Mouse (Mus musculus) gastrocnemius, adult 2 months (tissue): ENCODE measurements around the gene Cd69. TPM values are rescaled to one million over a fixed set of nuclear protein-coding genes. Genes with fewer than 3 reads are reported as not detected.

Source experiments
- DNase-seq: peaks from one replicate; pipeline ENCODE4 v3.0.0; 2022
- H3K27ac ChIP-seq: fragments of 200-600 bp; 2 replicates; pipeline ENCODE4 v1.8.1; 2022; ENCODE audit warnings: mild to moderate bottlenecking
- H3K4me3 ChIP-seq: fragments of 200-600 bp; 2 replicates; pipeline ENCODE4 v1.8.1; 2022; ENCODE audit warnings: mild to moderate bottlenecking, moderate library complexity
- CTCF ChIP-seq: fragments of 200-600 bp; IDR thresholded peaks from 2 replicates; pipeline ENCODE4 v1.8.1; 2022; ENCODE audit warnings: antibody characterized with exemption, mild to moderate bottlenecking, moderate library complexity
- intact Hi-C: fragments of 180-260 bp; cut with DNase I; formaldehyde crosslinking; loops from one replicate; pipeline ENCODE4 v1.15.1; 2025
- total RNA-seq, 2 experiments: library from RNA; stranded (reverse); gene quantifications; 2 replicates each; pipeline ENCODE4 v1.2.3; 2021

The Cd69 gene
- total RNA-seq, 2 experiments from 2014 or later, result not detected

DNA sequence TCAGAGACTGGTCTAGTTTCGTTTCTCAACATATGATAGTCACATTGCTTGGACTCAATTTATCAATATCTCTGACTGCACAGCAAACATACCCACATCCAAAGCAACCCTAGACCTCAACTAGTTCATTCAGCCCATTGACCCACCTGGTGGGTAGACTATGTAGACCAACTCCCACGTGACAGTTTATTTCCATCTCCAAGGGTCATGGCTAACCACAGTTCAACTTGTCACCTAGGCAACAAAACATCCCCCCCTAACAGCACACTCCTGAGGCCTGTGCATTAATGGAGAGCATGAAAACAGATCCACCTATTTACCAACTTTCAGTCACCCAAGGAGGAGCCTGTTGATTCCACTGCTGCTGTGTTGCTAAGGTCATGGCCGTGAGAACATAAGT is 1.6 kb downstream of the Cd69 start:
- DNase-seq, result no peak
- intact Hi-C loops, result no loop called here
- Histone ChIP-seq H3K4me3 (no peak overlapping the region), H3K27ac (no peak overlapping the region)
- no peak for TF ChIP-seq CTCF

- Histone ChIP-seq H3K4me3 (no peak overlapping the region), H3K27ac (no peak overlapping the region)
- no peak for DNase-seq
- TF ChIP-seq CTCF, result no peak
- intact Hi-C loops, result no loop called here
Observed at GRCm38 (mm10) chr6:129266438-129267022, 8.7 kb downstream of the Cd69 start.

GRCm38 (mm10) chr6:129265821-129266220 is 9.4 kb downstream of the Cd69 start:
- TF ChIP-seq CTCF, result no peak
- Histone ChIP-seq H3K27ac (no peak overlapping the region), H3K4me3 (no peak overlapping the region)
- intact Hi-C loops, result no loop called here
- no peak for DNase-seq

DNA sequence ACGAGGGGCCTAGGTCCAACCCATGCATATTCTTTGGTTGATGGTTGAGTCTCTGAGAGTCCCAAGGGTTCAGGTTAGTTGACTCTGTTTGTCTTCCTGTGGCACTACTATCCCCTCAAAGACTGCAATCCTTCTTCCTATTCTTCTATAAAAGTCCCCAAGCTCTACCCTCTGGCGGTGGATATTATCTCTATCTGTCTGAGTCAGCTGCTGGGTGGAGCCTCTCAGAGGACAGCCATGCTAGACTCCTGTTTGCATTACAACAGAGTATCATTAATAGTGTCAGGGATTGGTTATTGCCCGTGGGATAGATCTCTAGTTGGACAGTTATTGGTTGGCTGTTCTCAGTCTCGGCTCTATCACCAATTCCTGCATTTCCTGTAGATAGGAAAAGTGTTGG is 14.3 kb downstream of the Cd69 start:
- intact Hi-C loops, result no loop called here
- Histone ChIP-seq H3K27ac (no peak overlapping the region), H3K4me3 (no peak overlapping the region)
- DNase-seq, result no peak
- TF ChIP-seq CTCF, result no peak

DNA sequence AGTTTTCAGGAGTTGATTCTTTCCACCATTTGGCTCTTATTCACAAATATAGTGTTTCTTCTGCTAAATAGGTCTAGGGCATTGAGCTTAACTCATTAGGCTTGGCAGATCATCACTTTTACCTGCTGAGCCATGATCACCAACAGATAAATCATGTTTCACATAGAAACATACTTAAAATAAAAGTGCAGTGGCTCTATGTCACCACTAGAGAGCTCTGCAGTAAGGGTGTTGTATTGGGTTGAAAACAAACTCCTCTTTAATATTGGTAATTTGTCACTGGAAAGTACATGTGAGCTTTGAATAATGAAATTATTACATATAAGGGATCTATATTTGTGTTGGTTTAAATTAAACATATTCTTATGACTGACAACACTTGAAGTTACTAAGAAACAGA is 15.2 kb downstream of the Cd69 start:
- intact Hi-C loops, result no loop called here
- H3K4me3 ChIP-seq, result no peak overlapping the region
- no peak overlapping the region for H3K27ac ChIP-seq
- no peak for DNase-seq
- TF ChIP-seq CTCF, result peak; percentile 62

- DNase-seq, result peak; percentile 24
- no peak overlapping the region for H3K4me3 ChIP-seq
- H3K27ac ChIP-seq, result no peak overlapping the region
- peak; percentile 63 for TF ChIP-seq CTCF
- intact Hi-C loops, result loop anchor here (1.0 to 5.0 kb wide), 2 partner anchors 111 to 402 kb away; no protein-coding TSS in a partner anchor
Observed at GRCm38 (mm10) chr6:129256018-129256417, 19.2 kb downstream of the Cd69 start.

GRCm38 (mm10) chr6:129254949-129255602 is 20.2 kb downstream of the Cd69 start:
- intact Hi-C loops, result loop anchor here (1.0 to 5.0 kb wide), 2 partner anchors 112 to 167 kb away; no protein-coding TSS in a partner anchor
- H3K4me3 ChIP-seq, result no peak overlapping the region
- no peak overlapping the region for H3K27ac ChIP-seq
- TF ChIP-seq CTCF, result peak; percentile 63
- no peak for DNase-seq

GRCm38 (mm10) chr6:129254314-129254713 is 20.9 kb downstream of the Cd69 start:
- no peak for DNase-seq
- intact Hi-C loops, result no loop called here

DNA sequence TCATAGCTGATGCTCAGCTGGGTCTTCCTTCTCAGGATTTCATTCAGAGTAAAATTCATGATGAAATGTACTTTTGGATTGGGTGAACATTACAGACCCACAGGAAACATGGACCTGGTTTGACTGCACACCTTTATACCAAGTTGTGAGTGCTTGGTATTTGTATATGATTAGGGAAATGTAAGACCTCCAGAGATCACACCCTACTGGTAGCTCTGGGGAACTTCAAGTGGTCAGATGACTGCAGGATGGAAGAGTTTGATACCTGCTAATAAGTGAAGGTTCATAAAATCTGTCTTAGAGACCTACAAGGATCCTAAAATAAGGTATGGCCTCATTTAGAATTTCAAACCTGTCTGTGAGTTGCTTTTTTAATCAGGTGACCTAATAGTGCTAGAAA is 27.0 kb downstream of the Cd69 start:
- DNase-seq, result no peak
- peak; percentile 62 for TF ChIP-seq CTCF
- intact Hi-C loops, result no loop called here
- H3K4me3 ChIP-seq, result no peak overlapping the region
- H3K27ac ChIP-seq, result no peak overlapping the region

More at GRCm38 (mm10) chr6:129254314-129254713, 20.9 kb downstream of the Cd69 start:
- TF ChIP-seq CTCF, result no peak
- Histone ChIP-seq H3K27ac (no peak overlapping the region), H3K4me3 (no peak overlapping the region)

- intact Hi-C loops, result no loop called here
- TF ChIP-seq CTCF, result no peak
- H3K27ac ChIP-seq, result no peak overlapping the region
- no peak for DNase-seq
- H3K4me3 ChIP-seq, result no peak overlapping the region
Observed at GRCm38 (mm10) chr6:129246992-129247391, 28.2 kb downstream of the Cd69 start.

GRCm38 (mm10) chr6:129245793-129246192 is 29.4 kb downstream of the Cd69 start:
- intact Hi-C loops, result no loop called here
- peak; percentile 37; the same call in 1 of the 2 replicates for TF ChIP-seq CTCF
- Histone ChIP-seq H3K27ac (no peak overlapping the region), H3K4me3 (no peak overlapping the region)
- DNase-seq, result no peak

DNA sequence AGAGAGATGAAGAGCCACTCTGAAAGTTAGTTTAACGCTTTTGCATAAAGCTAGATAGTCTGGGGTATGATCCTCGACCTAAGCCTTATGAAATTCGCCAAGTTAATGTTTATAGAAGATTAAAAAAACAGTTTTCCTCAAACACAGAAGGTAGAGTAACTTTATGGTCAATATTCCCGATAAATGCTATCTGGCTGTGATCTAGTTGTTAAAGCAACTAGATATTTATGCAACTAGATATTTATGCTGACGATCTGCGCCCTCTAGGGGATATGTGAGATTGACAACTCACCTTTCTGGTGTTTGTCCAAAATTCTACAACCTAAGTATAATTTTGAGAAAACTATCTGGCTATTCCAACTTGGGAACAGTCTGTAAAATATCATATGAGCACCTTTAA is 33.3 kb downstream of the Cd69 start:
- intact Hi-C loops, result no loop called here
- H3K27ac ChIP-seq, result no peak overlapping the region; the same call in 1 of the 2 replicates
- H3K4me3 ChIP-seq, result no peak overlapping the region
- peak; percentile 58 for TF ChIP-seq CTCF
- no peak for DNase-seq

DNA sequence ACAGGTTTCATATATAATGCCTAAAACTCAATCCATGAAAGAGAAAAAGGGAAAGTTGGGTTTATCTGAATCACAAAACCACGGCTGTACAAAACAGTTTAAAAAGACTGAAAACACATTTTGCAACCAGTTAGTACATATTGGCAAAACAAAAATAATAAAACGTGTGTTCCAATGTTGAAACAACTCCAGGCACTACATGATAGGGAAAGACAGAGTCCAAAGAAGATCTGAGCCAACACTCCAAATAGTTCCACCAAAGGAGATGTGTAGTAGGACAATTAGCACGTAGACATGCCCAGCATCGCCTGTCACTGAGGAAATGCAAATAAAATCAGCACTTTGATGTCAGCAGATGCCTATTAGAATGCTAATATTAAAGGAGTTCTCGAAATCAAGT is 33.8 kb downstream of the Cd69 start:
- intact Hi-C loops, result no loop called here
- H3K4me3 ChIP-seq, result no peak overlapping the region
- TF ChIP-seq CTCF, result no peak
- no peak overlapping the region; the same call in 1 of the 2 replicates for H3K27ac ChIP-seq
- no peak for DNase-seq
